Mouse (Mus musculus) limb, embryonic 15.5 days (tissue): ENCODE data around the gene Ulk2. TPM values are rescaled to one million over a fixed set of nuclear protein-coding genes. Genes with fewer than 3 reads are reported as not detected.

ENCODE experiments used
- ATAC-seq: fragments of 200-750 bp; cut with Nextera tagmentation; 2 replicates; pipeline ENCODE4 v1.8.0; 2017; ENCODE audit warnings: low read depth, moderate TSS enrichment; ENCODE audit not compliant: insufficient number of reproducible peaks, low FRiP score, low TSS enrichment
- H3K27ac ChIP-seq: fragments of 300-500 bp; sonication (generic); 2 replicates; pipeline ENCODE4 v1.5.1; 2015; ENCODE audit warnings: moderate library complexity, mild to moderate bottlenecking, inconsistent platforms
- H3K27me3 ChIP-seq: fragments of 300-500 bp; sonication (generic); 2 replicates; pipeline ENCODE4 v1.6.1; 2015; ENCODE audit warnings: inconsistent platforms
- H3K36me3 ChIP-seq: fragments of 300-500 bp; sonication (generic); 2 replicates; pipeline ENCODE4 v1.6.1; 2015; ENCODE audit warnings: inconsistent platforms
- H3K4me1 ChIP-seq: fragments of 300-500 bp; sonication (generic); 2 replicates; pipeline ENCODE4 v1.6.1; 2015; ENCODE audit warnings: inconsistent platforms
- H3K4me2 ChIP-seq: fragments of 300-500 bp; sonication (generic); 2 replicates; pipeline ENCODE4 v1.6.1; 2015; ENCODE audit warnings: mild to moderate bottlenecking, inconsistent platforms
- H3K4me3 ChIP-seq: fragments of 300-500 bp; sonication (generic); 2 replicates; pipeline ENCODE4 v1.5.1; 2015; ENCODE audit warnings: mild to moderate bottlenecking, inconsistent platforms
- H3K9ac ChIP-seq: fragments of 300-500 bp; sonication (generic); 2 replicates; pipeline ENCODE4 v1.6.1; 2015; ENCODE audit warnings: inconsistent platforms
- H3K9me3 ChIP-seq: fragments of 300-500 bp; sonication (generic); 2 replicates; pipeline ENCODE4 v1.6.1; 2016; ENCODE audit warnings: inconsistent platforms
- WGBS: fragments of 180-500 bp; shearing (Covaris S2); methylation state at CpG from one replicate; pipeline ENCODE4 v1.1.7; 2015; 5-methylcytosine and 5-hydroxymethylcytosine counted together
- polyA plus RNA-seq: library from polyadenylated mRNA; unstranded; fragments of >200 nt; fragmentation: Nextera tagmentation; extraction: Ambion mirVana; gene quantifications from 2 replicates; pipeline ENCODE4 v1.2.1, GENCODE M21; 2015

Gene Ulk2
- polyA plus RNA-seq, 1 experiment from 2014 or later, result 15.8 TPM

- H3K9me3 ChIP-seq, result no peaks in the 10 kb centered on the region
- no peaks in the 10 kb centered on the region for H3K27me3 ChIP-seq
- H3K27ac ChIP-seq, result no peak overlapping the region
- peaks cover 65% of the 10 kb centered on the region for H3K36me3 ChIP-seq
- H3K4me1 ChIP-seq, result no peaks in the 10 kb centered on the region
- WGBS, result 79% methylated on average over 5 of the region's 5 CpGs
- ATAC-seq, result no peak
- H3K4me3 ChIP-seq, result no peak overlapping the region
- H3K9ac ChIP-seq, result no peak overlapping the region
- no peak overlapping the region for H3K4me2 ChIP-seq
These were observed 103.3 kb downstream of the Ulk2 start for GRCm38 (mm10) chr11:61751612-61752011.

DNA sequence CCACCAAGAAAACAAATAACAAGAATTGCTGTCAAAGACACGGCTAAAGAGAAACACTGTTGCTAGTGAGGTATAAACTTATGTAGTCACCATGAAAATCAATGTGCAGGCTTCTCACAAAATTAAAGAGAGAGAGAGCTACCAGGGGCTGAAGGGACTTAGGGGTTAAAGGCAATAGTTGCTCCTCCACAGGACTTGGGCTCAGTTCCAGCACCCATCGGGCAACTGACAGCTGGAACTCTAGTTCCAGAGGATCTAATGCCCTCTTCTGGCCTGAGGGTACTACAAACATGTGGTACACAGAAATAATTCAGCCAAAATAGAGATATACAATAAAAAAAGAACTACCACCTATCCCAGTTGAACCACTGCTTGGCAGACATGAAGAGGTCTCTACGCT, 107.7 kb downstream of the Ulk2 start:
- WGBS, result 56% methylated on average over 3 of the region's 3 CpGs
- H3K4me3 ChIP-seq, result no peak overlapping the region
- no peak overlapping the region for H3K4me2 ChIP-seq
- no peak overlapping the region for H3K9ac ChIP-seq
- no peaks in the 10 kb centered on the region for H3K27me3 ChIP-seq
- no peaks in the 10 kb centered on the region for H3K9me3 ChIP-seq
- no peaks in the 10 kb centered on the region for H3K4me1 ChIP-seq
- H3K36me3 ChIP-seq, result peaks cover 67% of the 10 kb centered on the region
- H3K27ac ChIP-seq, result no peak overlapping the region
- no peak for ATAC-seq

DNA sequence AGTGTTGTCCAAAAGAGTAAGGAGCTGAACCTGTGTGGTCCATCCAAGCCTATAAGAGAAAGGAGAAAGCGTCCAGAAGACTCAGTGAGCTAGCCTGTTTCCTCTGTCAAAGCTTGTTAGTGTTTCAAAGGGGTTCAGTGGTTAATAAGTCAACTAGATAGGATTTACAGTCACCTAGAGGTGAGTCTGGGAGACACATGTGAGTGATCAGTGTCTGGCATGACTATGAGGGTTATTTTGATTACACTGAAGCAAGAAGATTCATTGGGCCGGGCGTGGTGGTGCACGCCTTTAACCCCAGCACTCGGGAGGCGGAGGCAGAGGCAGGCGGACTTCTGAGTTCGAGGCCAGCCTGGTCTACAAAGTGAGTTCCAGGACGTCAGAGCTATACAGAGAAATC, 109.1 kb downstream of the Ulk2 start:
- peaks cover 61% of the 10 kb centered on the region for H3K36me3 ChIP-seq

DNA sequence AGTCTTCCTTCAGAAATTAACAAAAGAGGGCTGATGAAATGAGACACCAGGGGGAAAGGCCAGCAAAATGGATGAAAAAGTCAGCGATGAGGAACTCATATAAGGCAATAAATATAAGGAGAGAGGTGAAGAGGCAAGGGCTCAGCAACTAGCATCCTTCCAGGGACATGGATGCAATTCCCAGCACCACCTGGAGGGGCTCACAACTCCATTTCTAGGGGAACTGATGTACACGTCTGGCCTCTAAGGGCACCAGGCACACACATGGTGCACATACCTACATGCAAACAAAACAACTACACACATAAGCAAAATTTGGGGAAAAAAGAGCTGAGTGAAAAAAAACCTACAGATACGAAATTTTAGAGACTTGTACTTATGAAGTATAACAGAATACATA, 110.4 kb downstream of the Ulk2 start:
- H3K9ac ChIP-seq, result no peak overlapping the region
- WGBS, result 68% methylated on average over 3 of the region's 3 CpGs
- H3K4me3 ChIP-seq, result no peak overlapping the region
- no peak overlapping the region for H3K27ac ChIP-seq
- no peaks in the 10 kb centered on the region for H3K9me3 ChIP-seq
- H3K27me3 ChIP-seq, result no peaks in the 10 kb centered on the region
- no peak for ATAC-seq
- no peak overlapping the region for H3K4me2 ChIP-seq
- H3K36me3 ChIP-seq, result peaks cover 62% of the 10 kb centered on the region
- no peaks in the 10 kb centered on the region for H3K4me1 ChIP-seq

More for the DNA sequence above, 109.1 kb downstream of the Ulk2 start:
- Histone ChIP-seq H3K4me2 (no peak overlapping the region), H3K9ac (no peak overlapping the region), H3K27me3 (no peaks in the 10 kb centered on the region), H3K9me3 (no peaks in the 10 kb centered on the region), H3K4me3 (no peak overlapping the region), H3K27ac (no peak overlapping the region), H3K4me1 (no peaks in the 10 kb centered on the region)
- WGBS, result 91% methylated on average over 9 of the region's 9 CpGs
- no peak for ATAC-seq

GRCm38 (mm10) chr11:61743768-61744167, 111.1 kb downstream of the Ulk2 start:
- Histone ChIP-seq H3K9me3 (no peaks in the 10 kb centered on the region), H3K36me3 (peaks cover 65% of the 10 kb centered on the region), H3K4me3 (no peak overlapping the region), H3K27me3 (no peaks in the 10 kb centered on the region), H3K4me2 (no peak overlapping the region), H3K9ac (no peak overlapping the region), H3K4me1 (no peaks in the 10 kb centered on the region), H3K27ac (no peak overlapping the region)
- WGBS, result 82% methylated on average over 3 of the region's 3 CpGs
- ATAC-seq, result no peak

DNA sequence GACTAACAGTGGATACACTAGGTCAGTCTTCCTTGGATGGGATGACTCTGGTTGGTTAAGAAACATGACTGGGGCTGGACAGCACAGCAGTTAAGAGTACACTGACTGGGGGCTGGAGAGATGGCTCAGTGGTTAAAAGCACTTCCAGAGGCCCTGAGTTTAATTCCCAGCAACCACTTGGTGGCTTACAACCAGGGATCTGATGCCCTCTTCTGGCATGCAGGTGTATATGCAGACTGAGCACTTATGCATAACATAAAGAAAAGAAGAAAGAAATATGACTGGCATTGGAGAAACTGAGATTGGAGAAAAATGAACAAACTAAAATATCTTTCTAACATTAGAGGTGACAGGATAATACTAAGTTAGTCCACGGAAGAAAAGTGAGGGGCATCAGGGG, 114.4 kb downstream of the Ulk2 start:
- ATAC-seq, result no peak
- H3K27me3 ChIP-seq, result no peaks in the 10 kb centered on the region
- no peak overlapping the region for H3K27ac ChIP-seq
- WGBS, result 81% methylated on average over 1 of the region's 1 CpGs
- H3K9me3 ChIP-seq, result no peaks in the 10 kb centered on the region
- H3K4me3 ChIP-seq, result no peak overlapping the region
- H3K9ac ChIP-seq, result no peak overlapping the region
- peaks cover 83% of the 10 kb centered on the region for H3K36me3 ChIP-seq
- no peaks in the 10 kb centered on the region for H3K4me1 ChIP-seq
- no peak overlapping the region for H3K4me2 ChIP-seq

DNA sequence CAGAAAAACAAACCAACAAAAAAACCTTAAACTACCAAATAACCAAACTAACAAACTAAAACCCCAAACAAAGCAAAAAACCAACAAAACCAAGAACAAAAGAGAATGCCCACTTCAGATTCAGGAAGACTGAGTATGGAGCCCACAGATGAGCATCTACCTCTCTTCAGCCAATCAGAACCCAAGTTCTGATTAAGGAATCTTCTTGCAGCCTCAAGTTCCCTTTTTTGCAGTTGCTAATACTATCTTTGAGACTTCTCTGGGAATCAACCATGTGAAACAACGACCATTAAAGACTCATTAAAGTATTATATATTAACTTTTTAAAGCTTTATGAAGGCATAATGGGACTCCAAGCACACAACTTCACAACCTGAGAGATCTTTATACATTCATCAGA, 117.6 kb downstream of the Ulk2 start:
- Histone ChIP-seq H3K27ac (no peak overlapping the region), H3K4me3 (no peak overlapping the region), H3K9me3 (no peaks in the 10 kb centered on the region), H3K27me3 (no peaks in the 10 kb centered on the region), H3K4me1 (no peaks in the 10 kb centered on the region), H3K4me2 (no peak overlapping the region), H3K9ac (no peak overlapping the region), H3K36me3 (peaks cover 82% of the 10 kb centered on the region)
- 88% methylated on average over 1 of the region's 1 CpGs for WGBS
- no peak for ATAC-seq

DNA sequence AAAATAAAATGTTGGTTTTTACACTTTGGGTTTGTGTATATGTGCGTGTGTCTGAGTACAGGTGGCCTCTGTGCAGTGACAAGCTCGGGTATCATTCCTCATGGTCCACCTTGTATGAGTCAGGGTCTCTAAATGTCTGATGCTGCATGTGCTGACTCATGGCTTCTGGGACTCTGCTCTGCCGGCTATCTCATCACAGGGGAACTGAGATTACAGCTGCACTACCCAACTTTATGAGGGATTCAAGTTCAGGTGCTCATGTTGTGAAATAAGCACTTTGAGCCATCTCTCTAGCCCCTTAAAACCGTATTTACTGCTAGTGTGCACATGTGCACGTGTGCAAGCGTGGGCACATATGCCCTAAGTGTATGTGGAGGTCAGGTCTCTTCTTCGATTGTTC, 122.2 kb downstream of the Ulk2 start:
- Histone ChIP-seq H3K4me3 (no peak overlapping the region), H3K4me2 (no peak overlapping the region), H3K9ac (no peak overlapping the region), H3K4me1 (0 out of 2 replicates have a peak, but pooled peaks cover 2% of the 10 kb centered on the region), H3K27ac (no peak overlapping the region), H3K36me3 (peaks cover 81% of the 10 kb centered on the region), H3K27me3 (no peaks in the 10 kb centered on the region), H3K9me3 (no peaks in the 10 kb centered on the region)
- WGBS, result 82% methylated on average over 7 of the region's 7 CpGs
- ATAC-seq, result no peak

DNA sequence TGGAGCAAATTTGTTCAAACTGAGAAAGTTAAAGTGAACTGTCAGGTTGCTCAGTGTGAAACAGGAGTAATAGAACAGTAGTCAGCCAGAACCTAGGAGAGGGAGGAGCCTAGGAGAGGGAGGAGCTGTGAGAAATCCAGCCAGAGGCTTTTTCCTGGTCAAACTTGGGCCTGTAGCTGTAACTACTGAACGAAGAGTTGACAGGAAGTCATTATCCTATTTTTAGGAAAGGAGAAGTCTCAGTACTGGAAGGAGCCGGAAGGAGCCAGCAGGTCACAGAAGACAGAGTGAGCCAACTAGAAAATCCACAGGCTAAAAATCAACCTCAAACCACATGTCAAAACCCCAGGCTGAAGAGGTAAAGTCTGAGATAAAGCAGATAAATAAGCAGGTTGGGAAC, 126.8 kb downstream of the Ulk2 start:
- 59% methylated on average over 2 of the region's 2 CpGs for WGBS
- no peak overlapping the region for H3K4me2 ChIP-seq
- H3K36me3 ChIP-seq, result peaks cover 50% of the 10 kb centered on the region
- no peaks in the 10 kb centered on the region for H3K9me3 ChIP-seq
- 0 out of 2 replicates have a peak, but pooled peaks cover 2% of the 10 kb centered on the region for H3K4me1 ChIP-seq
- no peaks in the 10 kb centered on the region for H3K27me3 ChIP-seq
- ATAC-seq, result no peak
- no peak overlapping the region for H3K27ac ChIP-seq
- no peak overlapping the region for H3K4me3 ChIP-seq
- no peak overlapping the region for H3K9ac ChIP-seq

Other genes with a start within 250 kb of the Ulk2 start
- gene Grap, start 201.8 kb downstream of the Ulk2 start, polyA plus RNA-seq, result 14.5 and 15.3 TPM in 2 replicates
- gene Fam83g, start 171.0 kb downstream of the Ulk2 start, polyA plus RNA-seq, result 7.6 and 7.9 TPM in 2 replicates
- not detected in 2 replicates for gene Slc5a10, start 134.2 kb downstream of the Ulk2 start, polyA plus RNA-seq
- gene Prpsap2, start 93.0 kb downstream of the Ulk2 start, polyA plus RNA-seq, result 23.0 and 23.7 TPM in 2 replicates
- gene Akap10, start 75.2 kb upstream of the Ulk2 start, polyA plus RNA-seq, result 12.8 and 14.7 TPM in 2 replicates
- 8.8 and 11.0 TPM in 2 replicates for gene Specc1, start 101.7 kb upstream of the Ulk2 start, polyA plus RNA-seq